Mouse (Mus musculus) forebrain, embryonic 15.5 days (tissue): ENCODE measurements at regions not wholly inside any gene's neighbourhood (a gene's known extent, or its start where the extent isn't known, plus 50 kb on each side); places are given as distances from the start of the nearest gene placed in this dataset.

Experiments
- ATAC-seq: fragments of 200-750 bp; cut with Nextera tagmentation; replicated peaks from 2 replicates; pipeline ENCODE4 v1.8.0; 2017; ENCODE audit warnings: mild to moderate bottlenecking, moderate TSS enrichment, moderate library complexity
- H3K27ac ChIP-seq: fragments of 300-500 bp; sonication (generic); replicated peaks from 2 replicates; pipeline ENCODE4 v1.5.1; 2015; ENCODE audit warnings: mild to moderate bottlenecking, inconsistent platforms
- H3K27me3 ChIP-seq: fragments of 300-500 bp; sonication (generic); 2 replicates; pipeline ENCODE4 v1.6.1; 2015; ENCODE audit warnings: inconsistent platforms
- H3K36me3 ChIP-seq: fragments of 300-500 bp; sonication (generic); 2 replicates; pipeline ENCODE4 v1.6.1; 2015; ENCODE audit warnings: mild to moderate bottlenecking, inconsistent platforms
- H3K4me1 ChIP-seq: fragments of 300-500 bp; sonication (generic); 2 replicates; pipeline ENCODE4 v1.6.1; 2015; ENCODE audit warnings: inconsistent platforms
- H3K4me2 ChIP-seq: fragments of 300-500 bp; sonication (generic); replicated peaks from 2 replicates; pipeline ENCODE4 v1.6.1; 2015; ENCODE audit warnings: mild to moderate bottlenecking, inconsistent platforms
- H3K4me3 ChIP-seq: fragments of 300-500 bp; sonication (generic); 2 replicates; pipeline ENCODE4 v1.5.1; 2015; ENCODE audit warnings: mild to moderate bottlenecking, inconsistent platforms
- H3K9ac ChIP-seq: fragments of 300-500 bp; sonication (generic); replicated peaks from 2 replicates; pipeline ENCODE4 v1.6.1; 2015; ENCODE audit warnings: mild to moderate bottlenecking, inconsistent platforms
- H3K9me3 ChIP-seq: fragments of 300-500 bp; sonication (generic); 2 replicates; pipeline ENCODE4 v1.6.1; 2016; ENCODE audit warnings: inconsistent platforms
- WGBS: fragments of 180-500 bp; shearing (Covaris S2); methylation state at CpG from one replicate; pipeline ENCODE4 v1.1.7; 2015; ENCODE audit warnings: mixed read lengths; 5-methylcytosine and 5-hydroxymethylcytosine counted together

DNA sequence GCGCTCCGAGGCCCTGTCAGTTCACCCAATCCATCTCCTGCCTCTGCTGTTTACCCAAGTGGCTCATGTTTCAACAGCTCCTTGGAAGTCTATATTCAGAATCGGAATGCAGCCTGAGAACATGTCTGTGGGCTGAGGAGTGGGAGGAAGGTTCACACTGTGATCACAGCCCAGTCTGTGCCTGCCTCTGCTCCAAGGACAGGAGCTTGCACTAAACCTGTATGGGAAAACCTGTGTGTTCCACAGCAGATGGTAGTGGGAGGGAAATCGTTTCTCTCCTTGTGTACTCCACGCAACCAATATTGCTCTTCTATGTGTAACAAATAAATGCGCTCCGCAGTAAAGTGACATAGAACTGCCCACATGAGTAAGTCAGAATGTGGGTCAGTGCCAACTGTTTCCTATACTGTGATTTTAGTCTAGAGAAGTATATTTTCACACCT lies 514.0 kb upstream of the Epha7 start:
- Histone ChIP-seq H3K27ac (no peak overlapping the region), H3K9me3 (no peaks in the 10 kb centered on the region), H3K9ac (no peak overlapping the region), H3K36me3 (no peaks in the 10 kb centered on the region), H3K4me1 (peaks cover 16% of the 10 kb centered on the region), H3K4me2 (no peak overlapping the region), H3K4me3 (no peak overlapping the region), H3K27me3 (no peaks in the 10 kb centered on the region)
- WGBS: 34% methylated on average over 7 of the region's 7 CpGs
- ATAC-seq: peak; percentile 62

DNA sequence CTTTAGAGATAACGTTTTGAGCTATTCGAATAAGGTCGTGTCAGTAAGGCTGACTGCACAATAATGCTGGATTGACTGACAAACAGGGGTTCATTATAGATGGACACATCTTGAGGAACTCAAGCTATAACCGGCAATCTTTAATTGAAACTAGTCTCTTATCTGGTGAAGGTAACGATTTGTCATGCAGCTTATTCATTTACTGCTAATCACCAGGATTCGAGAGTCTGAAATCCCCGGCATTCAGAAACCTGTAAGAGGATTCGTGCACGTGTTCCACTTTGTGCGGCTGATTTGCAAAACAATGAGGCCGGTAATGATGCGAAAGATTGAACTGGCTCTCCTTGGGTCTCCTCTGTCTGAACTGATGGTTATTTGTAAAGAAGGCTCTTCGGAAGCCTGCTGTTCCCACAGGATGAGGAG lies 512.9 kb upstream of the Epha7 start:
- no peak overlapping the region for H3K27ac ChIP-seq
- peak overlapping the region; percentile 15; the same call in 1 of the 2 replicates for H3K4me3 ChIP-seq
- peak; percentile 49; the same call in 1 of the 2 replicates for ATAC-seq
- H3K36me3 ChIP-seq: no peaks in the 10 kb centered on the region
- H3K4me1 ChIP-seq: peaks cover 16% of the 10 kb centered on the region
- WGBS: 3% methylated on average over 13 of the region's 13 CpGs
- peak overlapping the region; percentile 39 for H3K4me2 ChIP-seq
- no peak overlapping the region for H3K9ac ChIP-seq
- no peaks in the 10 kb centered on the region for H3K27me3 ChIP-seq
- H3K9me3 ChIP-seq: no peaks in the 10 kb centered on the region

GRCm38 (mm10) chr4:28301686-28302085 lies 511.2 kb upstream of the Epha7 start:
- H3K27me3 ChIP-seq: no peaks in the 10 kb centered on the region
- no peak overlapping the region for H3K27ac ChIP-seq
- peak; percentile 56 for ATAC-seq
- H3K9me3 ChIP-seq: no peaks in the 10 kb centered on the region
- no peak overlapping the region for H3K4me3 ChIP-seq
- H3K36me3 ChIP-seq: no peaks in the 10 kb centered on the region
- H3K4me1 ChIP-seq: peaks cover 16% of the 10 kb centered on the region
- H3K4me2 ChIP-seq: no peak overlapping the region
- no peak overlapping the region for H3K9ac ChIP-seq
- WGBS: 33% methylated on average over 1 of the region's 1 CpGs

DNA sequence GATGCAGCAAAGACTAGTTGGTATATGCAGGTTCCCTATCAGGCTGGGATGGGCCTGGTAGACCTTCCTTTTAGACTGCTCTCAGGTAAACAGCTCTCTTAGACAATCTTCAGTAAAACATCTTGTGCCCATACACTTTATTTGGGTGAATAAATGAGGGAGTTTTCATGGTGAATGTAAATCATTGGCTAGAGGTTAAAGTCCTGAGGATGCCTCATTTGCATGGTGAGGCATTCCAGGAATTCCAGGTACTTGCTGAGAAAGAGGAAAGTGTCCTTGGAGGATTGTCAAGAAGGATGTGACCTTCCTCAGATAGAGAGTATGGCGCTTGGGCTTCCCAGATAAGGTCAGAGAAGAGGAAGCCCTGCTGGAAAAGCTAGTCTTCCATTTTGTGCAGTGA lies 481.9 kb upstream of the Epha7 start:
- Histone ChIP-seq H3K36me3 (no peaks in the 10 kb centered on the region), H3K9ac (no peak overlapping the region), H3K27me3 (no peaks in the 10 kb centered on the region), H3K27ac (no peak overlapping the region), H3K4me2 (no peak overlapping the region), H3K4me3 (no peak overlapping the region), H3K4me1 (no peaks in the 10 kb centered on the region), H3K9me3 (no peaks in the 10 kb centered on the region)
- WGBS: 97% methylated on average over 1 of the region's 1 CpGs
- no peak for ATAC-seq

DNA sequence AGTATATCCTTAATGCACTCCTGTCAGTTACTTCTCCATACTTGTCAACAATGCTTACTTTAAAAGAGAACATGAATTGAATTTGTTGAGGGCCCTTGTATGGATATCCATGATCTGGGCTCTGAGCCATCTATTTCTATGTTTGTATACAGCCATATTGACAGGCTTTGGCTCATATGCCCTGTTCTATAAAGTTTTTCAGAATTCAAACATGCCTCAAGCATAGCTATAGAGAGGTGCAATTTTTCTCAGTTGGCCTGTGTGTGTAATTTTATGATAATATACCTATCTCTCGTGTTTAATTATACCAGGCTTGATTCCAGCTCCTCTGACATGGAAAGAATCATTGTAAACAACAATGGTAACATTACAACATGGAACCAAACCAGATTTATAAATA lies 448.4 kb upstream of the Epha7 start:
- peak; percentile 51; the same call in 1 of the 2 replicates for ATAC-seq
- H3K9ac ChIP-seq: no peak overlapping the region
- H3K27ac ChIP-seq: no peak overlapping the region
- 44% methylated on average over 1 of the region's 1 CpGs for WGBS
- H3K4me1 ChIP-seq: no peaks in the 10 kb centered on the region
- H3K27me3 ChIP-seq: no peaks in the 10 kb centered on the region
- H3K36me3 ChIP-seq: no peaks in the 10 kb centered on the region
- H3K9me3 ChIP-seq: no peaks in the 10 kb centered on the region
- no peak overlapping the region for H3K4me2 ChIP-seq
- no peak overlapping the region for H3K4me3 ChIP-seq

DNA sequence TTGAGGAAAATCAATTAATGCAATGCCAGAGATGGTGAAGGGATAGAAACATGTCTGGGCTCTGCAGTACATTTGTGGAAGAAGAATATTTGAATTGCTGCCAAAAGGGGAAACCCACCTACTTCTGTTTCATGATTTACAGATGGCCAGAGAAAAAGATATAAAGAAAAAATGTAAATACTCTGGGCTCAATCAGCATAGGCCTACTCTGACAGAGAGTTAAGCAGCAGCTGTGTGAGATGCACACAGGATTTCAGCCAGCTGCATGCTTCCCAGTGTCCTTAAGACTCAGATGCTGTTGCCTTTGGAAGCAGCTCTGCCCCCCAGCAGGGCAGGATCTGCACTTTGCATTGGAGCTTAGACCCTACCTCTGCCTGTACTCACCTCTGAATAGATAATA lies 435.8 kb upstream of the Epha7 start:
- no peaks in the 10 kb centered on the region for H3K36me3 ChIP-seq
- no peak overlapping the region for H3K4me3 ChIP-seq
- H3K4me2 ChIP-seq: no peak overlapping the region
- H3K27me3 ChIP-seq: no peaks in the 10 kb centered on the region
- no peaks in the 10 kb centered on the region for H3K4me1 ChIP-seq
- ATAC-seq: peak; percentile 58; the same call in 1 of the 2 replicates
- H3K27ac ChIP-seq: no peak overlapping the region
- no peak overlapping the region for H3K9ac ChIP-seq
- H3K9me3 ChIP-seq: no peaks in the 10 kb centered on the region

- Histone ChIP-seq H3K27ac (no peak overlapping the region), H3K9me3 (no peaks in the 10 kb centered on the region), H3K4me3 (no peak overlapping the region), H3K9ac (no peak overlapping the region), H3K4me2 (no peak overlapping the region), H3K36me3 (no peaks in the 10 kb centered on the region), H3K27me3 (no peaks in the 10 kb centered on the region), H3K4me1 (no peaks in the 10 kb centered on the region)
- WGBS: 75% methylated on average over 1 of the region's 1 CpGs
- no peak for ATAC-seq
These were observed 434.3 kb upstream of the Epha7 start for GRCm38 (mm10) chr4:28378661-28379060.

DNA sequence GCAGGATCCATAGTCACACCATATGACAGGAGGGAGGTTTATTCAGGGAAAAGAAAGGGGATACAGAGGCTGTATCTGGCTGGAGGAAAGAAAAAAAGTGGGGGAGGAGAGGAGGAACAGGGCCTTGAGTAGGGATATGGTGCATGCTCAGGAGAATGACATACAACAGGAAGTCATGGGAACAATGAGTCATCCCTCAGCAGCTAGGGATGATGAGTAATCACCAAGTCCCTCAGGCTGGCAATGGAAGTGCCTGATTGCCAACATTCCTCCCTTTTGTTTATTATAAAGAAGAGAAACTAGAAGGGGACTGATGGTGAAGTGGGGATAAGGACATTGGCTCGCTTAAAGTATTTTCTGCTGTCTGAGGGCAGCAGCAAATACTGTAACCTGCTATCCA lies 388.6 kb upstream of the Epha7 start:
- WGBS: 68% methylated on average over 1 of the region's 1 CpGs
- H3K4me1 ChIP-seq: no peaks in the 10 kb centered on the region
- no peaks in the 10 kb centered on the region for H3K27me3 ChIP-seq
- no peak overlapping the region for H3K4me2 ChIP-seq
- H3K36me3 ChIP-seq: no peaks in the 10 kb centered on the region
- no peaks in the 10 kb centered on the region for H3K9me3 ChIP-seq
- no peak for ATAC-seq
- H3K9ac ChIP-seq: no peak overlapping the region
- H3K27ac ChIP-seq: no peak overlapping the region
- H3K4me3 ChIP-seq: no peak overlapping the region

DNA sequence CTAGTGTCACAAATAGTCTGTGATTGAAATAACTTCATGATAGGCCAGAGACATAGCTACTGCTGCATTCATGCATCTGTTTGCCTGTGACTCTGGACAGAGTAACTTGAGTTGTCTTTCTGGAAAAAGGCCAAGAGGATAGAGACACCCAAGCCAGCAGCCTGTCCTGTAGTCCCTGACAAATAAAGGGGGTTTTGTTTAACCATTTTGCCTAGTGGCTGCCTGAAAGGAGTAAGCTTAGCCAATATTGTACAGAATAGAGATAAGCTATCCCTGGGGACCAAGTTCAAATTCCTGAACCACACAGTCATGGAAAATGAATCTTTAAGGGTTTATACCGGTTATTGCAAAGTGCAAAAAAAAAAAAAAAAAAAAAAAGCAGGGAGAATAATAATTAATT lies 372.8 kb upstream of the Epha7 start:
- 46% methylated on average over 1 of the region's 1 CpGs for WGBS
- Histone ChIP-seq H3K9ac (no peak overlapping the region), H3K27ac (no peak overlapping the region), H3K27me3 (no peaks in the 10 kb centered on the region), H3K9me3 (no peaks in the 10 kb centered on the region), H3K4me1 (no peaks in the 10 kb centered on the region), H3K36me3 (no peaks in the 10 kb centered on the region), H3K4me3 (no peak overlapping the region), H3K4me2 (no peak overlapping the region)
- no peak for ATAC-seq

DNA sequence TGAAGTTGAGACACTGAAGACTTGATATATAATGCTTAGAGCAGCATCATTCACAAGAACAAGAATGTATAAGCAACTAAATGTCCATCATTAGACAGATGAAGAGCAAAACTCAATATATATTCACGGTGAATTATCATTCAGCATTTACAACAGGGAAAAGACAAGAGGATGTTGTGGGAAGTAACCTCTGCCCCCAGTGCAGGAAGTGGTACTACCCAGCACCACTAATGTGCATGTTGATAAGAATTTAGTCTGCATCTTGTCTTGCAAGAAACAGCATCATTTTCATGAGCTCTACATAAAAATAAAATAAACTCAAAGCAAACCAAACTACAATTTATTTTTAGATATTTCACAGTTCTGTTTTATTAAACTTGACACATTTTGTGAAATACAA lies 359.8 kb upstream of the Epha7 start:
- Histone ChIP-seq H3K36me3 (no peaks in the 10 kb centered on the region), H3K4me3 (no peak overlapping the region), H3K4me2 (no peak overlapping the region), H3K27me3 (no peaks in the 10 kb centered on the region), H3K27ac (no peak overlapping the region), H3K9me3 (no peaks in the 10 kb centered on the region), H3K9ac (no peak overlapping the region), H3K4me1 (no peaks in the 10 kb centered on the region)
- no peak for ATAC-seq
- 98% methylated on average over 1 of the region's 1 CpGs for WGBS

DNA sequence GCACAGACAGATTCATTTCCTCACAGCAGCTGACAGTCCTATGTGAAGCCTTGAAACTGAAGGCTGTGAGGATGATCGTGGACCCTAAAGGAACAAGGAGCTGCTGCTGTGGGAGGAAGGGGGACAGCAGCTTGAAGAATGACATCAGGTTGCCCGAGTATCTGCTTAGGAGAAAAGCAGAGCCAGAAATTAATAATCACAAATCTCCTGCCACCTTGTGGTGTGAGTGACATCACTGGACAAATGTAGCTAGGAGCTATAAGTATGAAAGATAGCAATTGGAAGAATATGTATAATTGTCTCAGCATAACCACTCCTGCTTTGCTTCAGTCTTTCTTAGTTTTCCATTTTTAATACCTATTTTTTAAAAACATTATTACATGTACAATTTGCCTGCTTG lies 356.6 kb upstream of the Epha7 start:
- Histone ChIP-seq H3K27ac (no peak overlapping the region), H3K4me2 (no peak overlapping the region), H3K4me3 (no peak overlapping the region), H3K4me1 (no peaks in the 10 kb centered on the region), H3K36me3 (no peaks in the 10 kb centered on the region), H3K9ac (no peak overlapping the region), H3K27me3 (no peaks in the 10 kb centered on the region), H3K9me3 (no peaks in the 10 kb centered on the region)
- 48% methylated on average over 2 of the region's 2 CpGs for WGBS
- 0 out of 2 replicates have a peak, but pooled peaks have one; percentile 32 for ATAC-seq
